Mouse (Mus musculus): ENCODE measurements around the gene Helz. TPM values are rescaled to one million over a fixed set of nuclear protein-coding genes. Genes with fewer than 3 reads are reported as not detected.

Gene Helz
- polyA plus RNA-seq, 1 experiment from 2014 or later = 16.0 TPM

Other genes starting within 250 kb of the Helz start
- gene Pitpnc1, start 77.2 kb upstream of the Helz start, polyA plus RNA-seq (2015; fragmentation: Nextera tagmentation; extraction: Ambion mirVana) = 13.3 and 14.2 TPM in 2 replicates
- gene Psmd12, start 68.4 kb upstream of the Helz start, polyA plus RNA-seq (2015; fragmentation: Nextera tagmentation; extraction: Ambion mirVana) = 158 and 168 TPM in 2 replicates
- 0.19 TPM in 1 of 2 replicates, not detected in the other for gene Cacng1, start 168.6 kb downstream of the Helz start, polyA plus RNA-seq (2015; fragmentation: Nextera tagmentation; extraction: Ambion mirVana)
- gene Cacng4, start 246.6 kb downstream of the Helz start, polyA plus RNA-seq (2015; fragmentation: Nextera tagmentation; extraction: Ambion mirVana) = 4.1 and 5.8 TPM in 2 replicates